Mouse (Mus musculus) MEL (cell line): ENCODE measurements around the gene Alox5.

Experiments
- CTCF ChIP-seq, 3 experiments: IDR thresholded peaks in 2 of 3; conservative IDR thresholded peaks in 1 of 3; 2 replicates each; pipeline ENCODE4 v1.5.1; 2011 to 2012; ENCODE audit warnings: low read length in 3 of 3, low read depth in 2 of 3, mild to moderate bottlenecking in 2 of 3, improper control_type of control experiment in 1 of 3, inconsistent platforms in 1 of 3, mixed read lengths in 1 of 3, moderate library complexity in 1 of 3; ENCODE audit not compliant: control insufficient read depth in 1 of 3, insufficient read depth in 1 of 3, poor library complexity in 1 of 3, severe bottlenecking in 1 of 3
- E2F4 ChIP-seq: IDR thresholded peaks from 2 replicates; pipeline ENCODE4 v1.6.1; 2011; ENCODE audit warnings: low read depth, low read length, improper control_type of control experiment, borderline replicate concordance
- EP300 ChIP-seq, 2 experiments: IDR thresholded peaks; 2 replicates each; pipeline ENCODE4 v1.6.1; 2011; ENCODE audit warnings: improper control_type of control experiment in 2 of 2, low read length in 2 of 2, low read depth in 1 of 2, mild to moderate bottlenecking in 1 of 2
- ETS1 ChIP-seq: IDR thresholded peaks from 2 replicates; pipeline ENCODE4 v1.6.1; 2012; ENCODE audit warnings: low read depth, mild to moderate bottlenecking, inconsistent platforms, low read length, improper control_type of control experiment, moderate library complexity
- GABPA ChIP-seq: IDR thresholded peaks from 2 replicates; pipeline ENCODE4 v1.6.1; 2012; ENCODE audit warnings: low read depth, mild to moderate bottlenecking, inconsistent platforms, low read length, improper control_type of control experiment, moderate library complexity
- KAT2A ChIP-seq: conservative IDR thresholded peaks from 2 replicates; pipeline ENCODE4 v1.6.1; 2012; ENCODE audit warnings: low read depth, low read length, improper control_type of control experiment, inconsistent platforms
- MAX ChIP-seq: IDR thresholded peaks from 2 replicates; pipeline ENCODE4 v1.6.1; 2011; ENCODE audit warnings: low read length, improper control_type of control experiment
- MEF2A ChIP-seq: IDR thresholded peaks from 2 replicates; pipeline ENCODE4 v1.6.1; 2014; ENCODE audit warnings: low read depth, mild to moderate bottlenecking, inconsistent platforms, low read length, improper control_type of control experiment; ENCODE audit not compliant: poor library complexity, insufficient replicate concordance, severe bottlenecking; ENCODE audit errors: extremely low read depth
- POLR2A ChIP-seq, 2 experiments: IDR thresholded peaks; 2 replicates each; pipeline ENCODE4 v1.6.1; 2011 to 2012; ENCODE audit warnings: low read length in 2 of 2, mild to moderate bottlenecking in 2 of 2, control low read depth in 1 of 2, improper control_type of control experiment in 1 of 2, low read depth in 1 of 2, moderate library complexity in 1 of 2; ENCODE audit not compliant: control insufficient read depth in 1 of 2, insufficient read depth in 1 of 2, poor library complexity in 1 of 2
- POLR2AphosphoS5 ChIP-seq: IDR thresholded peaks from 2 replicates; pipeline ENCODE4 v1.6.1; 2012; ENCODE audit warnings: low read depth, borderline replicate concordance, mild to moderate bottlenecking, inconsistent platforms, low read length, moderate library complexity, mixed read lengths
- ZC3H11A ChIP-seq: IDR thresholded peaks from 2 replicates; pipeline ENCODE4 v1.6.1; 2012; ENCODE audit warnings: low read depth, mild to moderate bottlenecking, inconsistent platforms, low read length, improper control_type of control experiment

DNA sequence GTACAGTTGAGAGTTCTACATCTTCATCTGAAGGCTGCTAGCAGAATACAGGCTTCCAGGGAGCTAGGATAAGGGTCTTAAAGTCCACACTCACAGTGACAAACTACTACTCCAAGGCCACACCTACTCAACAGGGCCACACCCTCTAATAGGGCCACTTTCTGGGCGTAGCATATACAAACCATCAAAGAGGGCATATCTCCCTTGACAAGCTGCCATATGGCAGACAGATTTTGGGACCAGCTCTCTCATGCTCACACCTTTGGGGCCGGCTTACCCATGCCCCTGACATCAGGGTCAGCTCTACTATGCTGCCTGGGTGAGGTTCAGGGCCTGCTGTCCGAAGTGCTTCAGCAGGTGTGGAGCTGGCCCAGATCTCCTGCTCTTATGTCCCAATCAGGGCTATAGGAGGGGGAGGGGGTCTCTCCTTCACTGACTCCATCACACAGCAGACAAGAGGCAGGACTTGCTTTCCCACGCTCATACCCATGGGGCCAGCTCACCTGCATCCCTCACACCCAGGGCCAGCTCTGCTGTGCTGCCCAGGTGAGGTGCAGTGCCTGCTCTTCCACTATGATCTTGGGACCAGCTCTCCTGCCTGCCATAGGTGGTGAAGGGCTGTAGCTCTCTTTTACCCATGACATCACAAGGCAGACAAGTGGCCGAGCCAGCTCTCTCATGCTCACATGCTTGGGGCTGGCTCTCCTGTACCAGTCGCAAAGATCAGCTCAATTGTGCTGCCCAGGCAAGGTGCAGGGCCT, 90.6 kb downstream of the Alox5 start:
- TF ChIP-seq ETS1 (no peak), POLR2A (IDR thresholded peaks at IDR 0.05; ENCODE audit: control insufficient read depth in 1 of 2, insufficient read depth in 1 of 2, low read depth in 1 of 2, low read length in 2 of 2, poor library complexity in 1 of 2) (no peak), KAT2A (no peak), E2F4 (no peak), CTCF (IDR thresholded peaks at IDR 0.05 in 2 of 3, conservative IDR thresholded peaks at IDR 0.05 in 1 of 3; ENCODE audit: control insufficient read depth in 1 of 3, insufficient read depth in 1 of 3, low read depth in 2 of 3, low read length in 3 of 3, poor library complexity in 1 of 3, severe bottlenecking in 1 of 3) (no peak), EP300 (IDR thresholded peaks at IDR 0.05; ENCODE audit: low read depth in 1 of 2, low read length in 2 of 2) (no peak), MEF2A (no peak), MAX (no peak), POLR2AphosphoS5 (no peak), ZC3H11A (no peak), GABPA (no peak)
